Mouse (Mus musculus) liver, embryonic 15.5 days (tissue): ENCODE measurements at regions not wholly inside any gene's neighbourhood (a gene's known extent, or its start where the extent isn't known, plus 50 kb on each side); places are given as distances from the start of the nearest gene placed in this dataset.

ENCODE experiments used
- ATAC-seq: fragments of 200-750 bp; cut with Nextera tagmentation; 2 replicates; pipeline ENCODE4 v1.8.0; 2017; ENCODE audit warnings: moderate number of reproducible peaks, mild to moderate bottlenecking, moderate library complexity; ENCODE audit not compliant: insufficient read depth
- H3K27ac ChIP-seq: fragments of 300-500 bp; sonication (generic); replicated peaks from 2 replicates; pipeline ENCODE4 v1.5.1; 2015; ENCODE audit warnings: mild to moderate bottlenecking, inconsistent platforms
- H3K27me3 ChIP-seq: fragments of 300-500 bp; sonication (generic); 2 replicates; pipeline ENCODE4 v1.6.1; 2015; ENCODE audit warnings: mild to moderate bottlenecking, inconsistent platforms
- H3K36me3 ChIP-seq: fragments of 300-500 bp; sonication (generic); replicated peaks from 2 replicates; pipeline ENCODE4 v1.6.1; 2015; ENCODE audit warnings: moderate library complexity, mild to moderate bottlenecking, inconsistent platforms
- H3K4me1 ChIP-seq: fragments of 300-500 bp; sonication (generic); replicated peaks from 2 replicates; pipeline ENCODE4 v1.6.1; 2015; ENCODE audit warnings: inconsistent platforms
- H3K4me2 ChIP-seq: fragments of 300-500 bp; sonication (generic); 2 replicates; pipeline ENCODE4 v1.6.1; 2015; ENCODE audit warnings: moderate library complexity, mild to moderate bottlenecking, inconsistent platforms
- H3K4me3 ChIP-seq: fragments of 300-500 bp; sonication (generic); replicated peaks from 2 replicates; pipeline ENCODE4 v1.5.1; 2015; ENCODE audit warnings: mild to moderate bottlenecking, inconsistent platforms
- H3K9ac ChIP-seq: fragments of 300-500 bp; sonication (generic); 2 replicates; pipeline ENCODE4 v1.6.1; 2015; ENCODE audit warnings: moderate library complexity, mild to moderate bottlenecking, inconsistent platforms
- H3K9me3 ChIP-seq: fragments of 300-500 bp; sonication (generic); replicated peaks from 2 replicates; pipeline ENCODE4 v1.6.1; 2016; ENCODE audit warnings: inconsistent platforms
- WGBS: fragments of 180-500 bp; shearing (Covaris S2); methylation state at CpG from one replicate; pipeline ENCODE4 v1.1.7; 2015; ENCODE audit warnings: mixed read lengths; ENCODE audit not compliant: insufficient replicate concordance; 5-methylcytosine and 5-hydroxymethylcytosine counted together

DNA sequence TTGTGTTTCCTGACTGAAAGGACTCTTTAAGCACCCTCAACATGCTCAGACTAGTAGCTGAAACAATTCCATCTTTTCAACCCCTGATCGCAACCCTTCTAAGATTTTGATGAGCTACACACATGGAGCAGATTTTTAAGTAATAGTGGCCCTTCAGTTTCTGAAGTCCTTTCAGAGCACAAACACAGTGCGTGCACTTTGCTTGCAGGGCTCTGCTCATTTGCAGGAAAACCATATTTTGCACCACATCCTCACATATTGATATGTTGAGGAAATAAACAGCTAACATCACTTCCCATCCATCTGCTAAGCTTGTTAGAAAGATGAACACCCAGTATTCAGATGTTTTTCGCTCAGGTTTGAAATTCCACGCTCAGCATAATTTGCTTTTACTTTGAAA lies 344.6 kb upstream of the Acvr2a start:
- no peaks in the 10 kb centered on the region for H3K36me3 ChIP-seq
- WGBS, result 59% methylated on average over 4 of the region's 4 CpGs
- H3K27ac ChIP-seq, result no peak overlapping the region
- no peak for ATAC-seq
- no peaks in the 10 kb centered on the region for H3K27me3 ChIP-seq
- H3K9ac ChIP-seq, result no peak overlapping the region
- no peak overlapping the region for H3K4me3 ChIP-seq
- no peaks in the 10 kb centered on the region for H3K4me1 ChIP-seq
- no peaks in the 10 kb centered on the region for H3K9me3 ChIP-seq
- H3K4me2 ChIP-seq, result no peak overlapping the region

GRCm38 (mm10) chr2:48473102-48473501 lies 340.8 kb upstream of the Acvr2a start:
- no peak overlapping the region for H3K4me2 ChIP-seq
- no peaks in the 10 kb centered on the region for H3K27me3 ChIP-seq
- H3K9me3 ChIP-seq, result no peaks in the 10 kb centered on the region
- H3K27ac ChIP-seq, result no peak overlapping the region
- no peak overlapping the region for H3K9ac ChIP-seq
- H3K4me1 ChIP-seq, result no peaks in the 10 kb centered on the region
- no peaks in the 10 kb centered on the region for H3K36me3 ChIP-seq
- no peak overlapping the region for H3K4me3 ChIP-seq
- WGBS, result 25% methylated on average over 3 of the region's 3 CpGs
- no peak for ATAC-seq

- no peak overlapping the region for H3K27ac ChIP-seq
- no peaks in the 10 kb centered on the region for H3K27me3 ChIP-seq
- no peaks in the 10 kb centered on the region for H3K4me1 ChIP-seq
- H3K9me3 ChIP-seq, result no peaks in the 10 kb centered on the region
- no peak for ATAC-seq
- WGBS, result 41% methylated on average over 4 of the region's 4 CpGs
- H3K4me3 ChIP-seq, result no peak overlapping the region
- H3K36me3 ChIP-seq, result no peaks in the 10 kb centered on the region
- no peak overlapping the region for H3K9ac ChIP-seq
- no peak overlapping the region for H3K4me2 ChIP-seq
Observed at GRCm38 (mm10) chr2:48474642-48475041, 339.3 kb upstream of the Acvr2a start.

GRCm38 (mm10) chr2:48476777-48477176 lies 337.1 kb upstream of the Acvr2a start:
- no peaks in the 10 kb centered on the region for H3K36me3 ChIP-seq
- no peak overlapping the region for H3K9ac ChIP-seq
- no peak overlapping the region for H3K4me3 ChIP-seq
- H3K4me1 ChIP-seq, result no peaks in the 10 kb centered on the region
- H3K4me2 ChIP-seq, result no peak overlapping the region
- no peaks in the 10 kb centered on the region for H3K27me3 ChIP-seq
- no peak overlapping the region for H3K27ac ChIP-seq
- ATAC-seq, result no peak
- H3K9me3 ChIP-seq, result no peaks in the 10 kb centered on the region
- 34% methylated on average over 3 of the region's 3 CpGs for WGBS

DNA sequence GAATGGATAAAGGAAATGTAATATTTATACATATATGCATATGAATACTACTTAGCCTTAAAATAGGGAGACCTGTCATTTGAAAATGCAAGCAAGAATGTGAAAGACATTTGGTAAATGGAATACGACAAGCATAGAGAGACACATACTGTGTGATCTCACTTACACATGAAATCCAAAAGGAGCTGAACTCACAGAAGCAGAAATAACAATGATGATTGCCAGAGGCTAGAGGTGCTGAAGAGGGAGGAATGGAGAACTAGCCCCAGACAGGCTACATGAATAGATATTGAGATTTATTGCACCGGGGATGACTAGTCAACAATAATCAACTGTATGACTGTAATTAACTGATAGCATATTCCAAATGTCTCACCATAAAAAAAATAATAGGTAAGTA lies 336.6 kb upstream of the Acvr2a start:
- no peaks in the 10 kb centered on the region for H3K4me1 ChIP-seq
- no peak overlapping the region for H3K9ac ChIP-seq
- H3K27me3 ChIP-seq, result no peaks in the 10 kb centered on the region
- no peaks in the 10 kb centered on the region for H3K36me3 ChIP-seq
- H3K4me2 ChIP-seq, result no peak overlapping the region
- 74% methylated on average over 2 of the region's 2 CpGs for WGBS
- no peaks in the 10 kb centered on the region for H3K9me3 ChIP-seq
- H3K27ac ChIP-seq, result no peak overlapping the region
- H3K4me3 ChIP-seq, result no peak overlapping the region
- no peak for ATAC-seq

- Histone ChIP-seq H3K27ac (no peak overlapping the region), H3K4me2 (no peak overlapping the region), H3K4me3 (no peak overlapping the region), H3K27me3 (no peaks in the 10 kb centered on the region), H3K9me3 (no peaks in the 10 kb centered on the region), H3K9ac (no peak overlapping the region), H3K36me3 (no peaks in the 10 kb centered on the region), H3K4me1 (no peaks in the 10 kb centered on the region)
- WGBS, result 88% methylated on average over 1 of the region's 1 CpGs
- ATAC-seq, result no peak
Observed at GRCm38 (mm10) chr2:48479601-48480000, 334.3 kb upstream of the Acvr2a start.

DNA sequence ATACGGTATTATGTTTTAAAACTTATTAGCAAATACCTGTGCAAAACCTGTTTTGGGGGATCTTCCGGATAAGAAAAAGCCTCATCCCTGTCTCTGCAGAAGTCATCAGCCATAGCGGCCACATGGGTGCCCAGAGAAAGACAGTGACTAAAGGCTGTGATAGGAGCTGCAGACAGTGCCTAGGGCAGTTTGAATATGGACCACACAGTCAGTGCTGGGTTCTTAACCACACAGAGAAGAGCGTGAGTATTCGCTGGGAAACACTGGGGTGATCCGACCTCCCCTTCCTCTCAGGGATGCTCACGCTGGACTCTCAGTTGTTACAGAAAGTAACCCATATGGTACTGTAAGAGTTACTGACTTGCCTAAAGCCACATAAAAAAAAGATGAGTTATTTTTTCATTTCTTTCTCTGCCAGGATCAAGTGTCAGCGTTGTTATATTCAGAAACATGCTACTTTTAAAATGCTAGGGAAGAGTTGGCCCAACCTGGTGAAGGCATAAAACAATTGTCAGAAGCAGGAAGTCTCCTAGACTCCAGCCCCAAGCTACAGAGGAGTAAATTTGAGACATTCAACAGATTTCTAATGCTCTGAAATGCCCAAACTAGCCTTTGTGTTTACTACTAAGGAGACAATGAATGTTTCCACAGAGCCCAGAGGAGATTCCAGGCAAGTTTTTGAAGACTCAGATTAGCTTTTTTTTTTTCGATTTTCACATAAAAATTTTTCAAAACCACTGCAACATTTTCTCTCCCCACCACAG lies 333.3 kb upstream of the Acvr2a start:
- ATAC-seq, result no peak
- H3K9me3 ChIP-seq, result no peaks in the 10 kb centered on the region
- no peaks in the 10 kb centered on the region for H3K36me3 ChIP-seq
- no peak overlapping the region for H3K4me3 ChIP-seq
- WGBS, result 67% methylated on average over 9 of the region's 9 CpGs
- H3K4me2 ChIP-seq, result no peak overlapping the region
- H3K9ac ChIP-seq, result no peak overlapping the region
- H3K27ac ChIP-seq, result no peak overlapping the region
- H3K27me3 ChIP-seq, result no peaks in the 10 kb centered on the region
- H3K4me1 ChIP-seq, result no peaks in the 10 kb centered on the region

- Histone ChIP-seq H3K36me3 (no peaks in the 10 kb centered on the region), H3K4me1 (no peaks in the 10 kb centered on the region), H3K4me2 (no peak overlapping the region), H3K4me3 (no peak overlapping the region), H3K27me3 (no peaks in the 10 kb centered on the region), H3K9ac (no peak overlapping the region), H3K9me3 (no peaks in the 10 kb centered on the region), H3K27ac (no peak overlapping the region)
- 49% methylated on average over 12 of the region's 12 CpGs for WGBS
- ATAC-seq, result no peak
Observed at GRCm38 (mm10) chr2:48481209-48481742, 332.6 kb upstream of the Acvr2a start.

DNA sequence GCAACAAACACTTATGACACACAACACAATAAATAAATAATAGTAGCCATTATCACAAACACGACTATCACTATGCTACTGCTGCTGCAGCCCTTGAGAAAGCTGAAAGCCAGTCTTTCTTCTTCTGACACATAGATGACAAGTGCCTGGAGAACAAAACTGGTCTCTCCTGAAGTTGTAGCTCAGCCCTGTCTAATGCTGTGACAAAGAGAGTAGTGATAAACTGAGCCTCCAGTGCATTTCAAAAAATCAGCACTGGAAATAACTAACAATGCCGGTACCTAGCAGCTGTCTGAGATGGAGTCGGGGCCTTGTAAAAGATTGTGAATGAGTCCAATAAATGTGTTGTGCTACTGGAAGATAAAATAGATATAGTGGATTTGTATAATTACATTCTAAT lies 320.3 kb upstream of the Acvr2a start:
- Histone ChIP-seq H3K9ac (no peak overlapping the region), H3K27me3 (no peaks in the 10 kb centered on the region)
- WGBS, result 74% methylated on average over 3 of the region's 3 CpGs

GRCm38 (mm10) chr2:48494065-48494464 lies 319.8 kb upstream of the Acvr2a start:
- Histone ChIP-seq H3K27ac (no peak overlapping the region), H3K4me2 (no peak overlapping the region), H3K9ac (no peak overlapping the region), H3K27me3 (no peaks in the 10 kb centered on the region), H3K36me3 (no peaks in the 10 kb centered on the region), H3K4me3 (no peak overlapping the region), H3K4me1 (no peaks in the 10 kb centered on the region), H3K9me3 (no peaks in the 10 kb centered on the region)
- ATAC-seq, result no peak
- WGBS, result 42% methylated on average over 2 of the region's 2 CpGs

More for the DNA sequence above, 320.3 kb upstream of the Acvr2a start:
- no peaks in the 10 kb centered on the region for H3K36me3 ChIP-seq
- H3K4me3 ChIP-seq, result no peak overlapping the region
- no peaks in the 10 kb centered on the region for H3K4me1 ChIP-seq
- H3K9me3 ChIP-seq, result no peaks in the 10 kb centered on the region
- no peak overlapping the region for H3K27ac ChIP-seq
- ATAC-seq, result no peak
- H3K4me2 ChIP-seq, result no peak overlapping the region

- Histone ChIP-seq H3K4me3 (no peak overlapping the region), H3K27ac (no peak overlapping the region), H3K36me3 (no peaks in the 10 kb centered on the region), H3K4me2 (no peak overlapping the region), H3K9ac (no peak overlapping the region), H3K27me3 (no peaks in the 10 kb centered on the region), H3K4me1 (no peaks in the 10 kb centered on the region), H3K9me3 (no peaks in the 10 kb centered on the region)
- no peak for ATAC-seq
- WGBS, result 78% methylated on average over 3 of the region's 3 CpGs
Observed at GRCm38 (mm10) chr2:48494632-48495031, 319.3 kb upstream of the Acvr2a start.
